Mouse (Mus musculus): Measurements from ENCODE around the gene Cyb5r2. TPM values are rescaled to one million over a fixed set of nuclear protein-coding genes. Genes with fewer than 3 reads are reported as not detected.

Cyb5r2 gene
- total RNA-seq, 2 experiments from 2014 or later: 0.17 TPM; not detected in 1

- DNase-seq (ENCODE audit: low spot score in 2 of 2): no peak
These were observed 30.3 kb downstream of the Cyb5r2 start for GRCm38 (mm10) chr7:107727538-107727937.

DNA sequence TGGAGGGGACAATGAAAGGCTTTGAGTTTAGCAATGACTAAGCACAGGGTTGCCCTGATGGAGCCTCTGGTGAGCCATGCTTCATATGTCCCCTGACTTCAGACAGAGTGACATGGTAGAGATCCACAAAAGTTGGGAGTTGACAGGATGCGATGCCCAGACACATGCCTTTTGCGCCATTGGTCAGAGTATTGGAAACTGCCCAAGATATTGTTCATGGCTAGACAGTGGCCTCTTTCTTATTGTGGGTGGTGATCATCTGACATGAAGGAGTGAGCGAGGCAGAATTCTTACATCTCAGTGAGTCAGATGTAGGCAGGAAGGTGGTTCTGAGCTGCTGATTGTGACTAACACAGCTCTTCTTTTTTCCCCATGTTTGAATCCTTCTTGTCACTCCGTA, 35.3 kb downstream of the Cyb5r2 start:
- no peak for DNase-seq (ENCODE audit: low spot score in 2 of 2)

- no peak for DNase-seq (ENCODE audit: low spot score in 2 of 2)
These were observed 37.1 kb downstream of the Cyb5r2 start for GRCm38 (mm10) chr7:107720771-107721170.

DNA sequence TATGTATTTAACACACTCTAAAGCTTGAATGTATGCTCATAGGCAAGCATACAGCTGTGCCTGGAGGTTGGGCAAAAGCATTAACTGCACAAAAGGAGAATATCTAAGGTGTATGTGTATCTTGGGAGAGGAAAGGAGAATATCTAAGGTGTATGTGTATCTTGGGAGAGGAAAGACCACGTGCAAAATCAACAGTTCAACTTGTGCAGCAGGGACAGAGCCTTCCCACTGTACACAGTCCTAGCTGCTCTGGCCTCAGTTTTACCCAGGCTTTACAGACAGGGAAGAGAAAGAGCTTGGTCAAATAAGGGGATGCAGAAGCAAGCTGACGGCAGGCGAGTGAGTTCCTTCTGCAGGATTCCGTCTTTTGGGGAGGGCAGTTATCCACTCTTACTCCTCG, 43.8 kb downstream of the Cyb5r2 start:
- no peak for DNase-seq (ENCODE audit: low spot score in 2 of 2)

GRCm38 (mm10) chr7:107712743-107713142, 45.1 kb downstream of the Cyb5r2 start:
- no peak for DNase-seq (ENCODE audit: low spot score in 2 of 2)

GRCm38 (mm10) chr7:107708491-107709112, 49.2 kb downstream of the Cyb5r2 start:
- peak; percentile 27 to 51 for DNase-seq (ENCODE audit: low spot score in 2 of 2)

DNA sequence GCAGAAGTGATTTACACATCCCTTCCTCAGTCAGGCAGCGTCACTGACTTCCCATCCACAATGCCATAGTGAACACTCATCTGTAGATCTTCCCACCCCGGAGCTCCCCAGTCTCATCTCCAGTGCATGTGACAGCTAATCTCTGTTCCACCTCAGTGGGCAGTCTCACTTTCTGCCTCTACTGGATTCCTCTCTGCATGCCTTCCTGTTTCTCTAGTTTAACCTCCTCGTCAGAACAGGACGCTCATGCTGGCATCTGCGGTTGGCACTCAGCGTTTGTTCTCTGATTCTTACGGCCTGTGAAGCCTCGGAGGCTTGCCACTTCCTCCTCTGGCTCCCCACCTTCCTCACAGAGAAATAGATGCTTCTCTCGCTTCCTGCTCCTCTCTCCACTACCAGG, 50.2 kb downstream of the Cyb5r2 start:
- DNase-seq (ENCODE audit: low spot score in 2 of 2): no peak

DNA sequence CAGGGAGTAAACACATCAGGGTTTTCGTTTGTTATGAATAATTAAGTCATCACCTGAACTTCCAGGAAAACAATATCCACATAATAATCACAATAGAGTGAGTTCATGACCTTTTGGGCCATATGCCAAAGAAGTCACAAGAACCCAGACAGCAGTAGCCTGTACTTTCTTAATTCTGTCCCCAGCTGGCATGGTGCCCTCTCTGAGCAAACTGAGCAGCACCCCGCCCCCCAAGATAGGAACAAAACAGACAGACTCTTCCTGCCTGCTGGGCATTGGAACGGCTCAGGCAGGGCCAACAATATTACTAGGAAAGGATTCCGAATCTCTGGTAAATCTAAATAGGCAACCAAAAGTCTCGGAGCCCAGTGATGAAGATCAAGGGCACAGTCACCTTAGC, 51.9 kb downstream of the Cyb5r2 start:
- no peak for DNase-seq (ENCODE audit: low spot score in 2 of 2)

GRCm38 (mm10) chr7:107702461-107703380, 55.1 kb downstream of the Cyb5r2 start:
- no peak for DNase-seq (ENCODE audit: low spot score in 2 of 2)

GRCm38 (mm10) chr7:107700646-107701045, 57.2 kb downstream of the Cyb5r2 start:
- no peak for DNase-seq (ENCODE audit: low spot score in 2 of 2)

DNA sequence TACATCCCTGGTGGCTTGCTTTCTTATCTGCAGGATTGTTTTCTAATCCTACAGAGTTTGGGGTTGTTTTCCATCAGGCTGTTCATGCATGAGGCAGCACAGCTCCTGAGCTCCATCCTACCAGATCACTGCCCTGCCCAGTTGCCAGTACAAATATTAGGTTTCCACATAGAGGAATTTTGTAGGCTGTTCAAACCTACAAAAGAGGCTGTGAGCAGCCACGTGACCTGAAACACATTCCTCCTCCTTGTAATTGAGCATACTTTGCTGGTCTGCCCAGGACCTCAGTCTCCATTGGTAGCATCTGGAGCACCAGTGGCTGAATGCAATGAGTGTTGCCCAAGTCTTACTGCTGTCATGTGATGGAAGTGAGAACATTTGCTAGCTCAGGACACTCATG, 57.9 kb downstream of the Cyb5r2 start:
- DNase-seq (ENCODE audit: low spot score in 2 of 2): no peak

Other genes starting within 250 kb of the Cyb5r2 start
- 10 to 100 TPM; 15.3 to 16.9 TPM for gene Olfml1, start 190.6 kb downstream of the Cyb5r2 start, total RNA-seq (2021)
- 10 to 100 TPM in 1 of 2 experiments, 1 to 10 TPM in 1; 9.4 to 10.4 TPM for gene Ppfibp2, start 162.8 kb downstream of the Cyb5r2 start, total RNA-seq (2021)
- not detected for gene 5330417H12Rik, start 132.9 kb downstream of the Cyb5r2 start, total RNA-seq (2021)
- gene Ovch2, start 43.2 kb upstream of the Cyb5r2 start, total RNA-seq (2021): not detected
- not detected for gene Olfr467, start 54.2 kb upstream of the Cyb5r2 start, total RNA-seq (2021)
- gene Olfr469, start 67.5 kb upstream of the Cyb5r2 start, total RNA-seq (2021): not detected
- not detected for gene Olfr470, start 89.5 kb upstream of the Cyb5r2 start, total RNA-seq (2021)
- gene Olfr472, start 139.9 kb upstream of the Cyb5r2 start, total RNA-seq (2021): not detected
- not detected for gene Olfr473, start 172.4 kb upstream of the Cyb5r2 start, total RNA-seq (2021)
- not detected for gene Olfr474, start 196.6 kb upstream of the Cyb5r2 start, total RNA-seq (2021)
- not detected for gene Olfr476, start 206.8 kb upstream of the Cyb5r2 start, total RNA-seq (2021)
- not detected for gene Olfr477, start 228.7 kb upstream of the Cyb5r2 start, total RNA-seq (2021)